ENCODE assay signal across 23 mouse cellular contexts in the genomic region with DNA sequence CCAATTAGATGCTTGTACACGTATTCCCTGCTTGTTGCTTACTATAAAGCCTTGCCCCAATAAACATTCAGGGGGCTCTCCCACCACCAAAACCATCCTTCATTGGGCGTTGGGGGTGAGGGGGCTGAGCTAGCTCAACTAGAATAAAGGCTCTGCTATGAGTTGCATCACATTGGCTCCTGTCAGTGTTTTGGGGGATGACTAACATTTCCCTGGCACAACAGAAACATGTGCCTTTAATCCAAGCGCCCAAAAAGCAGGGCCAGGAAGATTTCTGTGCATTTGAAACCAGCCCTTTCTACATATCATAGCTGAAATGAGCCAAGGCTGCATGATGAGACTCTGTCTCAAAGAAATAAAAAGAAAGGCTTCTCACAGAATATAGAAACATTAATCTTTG. TPM values are rescaled to one million over a fixed set of nuclear protein-coding genes. Genes with fewer than 3 reads are reported as not detected.
A peak's percentile ranks its signal among the peaks of the same experiment; 100 is the strongest.
DNase-seq lines count a peak whose midpoint lies in the region; ATAC-seq lines count a peak whose summit lies in the region.
"Had no signal": no experiment of that assay in that cellular context is flagged by ENCODE, and none has a peak within 500 bp of the region (broad histone marks: within the 10 kb centered on the region; RNA-seq: fewer than 3 reads in every experiment).

No protein-coding gene starts in this region.

- DNase-seq in adrenal gland, adult 2 months = peak; percentile 1
- DNase-seq in adrenal gland, postnatal 36 days = no peak
- DNase-seq in cerebellum, postnatal 10 days = peak; percentile 47 to 60
- DNase-seq in cerebellum, adult 18-20 months = no peak
- DNase-seq in frontal cortex, postnatal 25 days (ENCODE audit: low spot score in 2 of 2) = no peak
- peak; percentile 40 for DNase-seq in brain, adult 2 months (ENCODE audit: low read depth, low spot score)
- DNase-seq: adrenal gland, postnatal 10 days; gastrocnemius, postnatal 25 days; heart, adult 18-20 months; heart, postnatal 10 days; heart, postnatal 36 days; kidney, adult 11 months had no signal

- H3K9ac ChIP-seq in kidney, embryonic 14.5 days (ENCODE audit: low read depth, low read length) = no peak overlapping the region
- H3K9ac ChIP-seq: embryonic facial prominence, embryonic 12.5 days; embryonic facial prominence, embryonic 15.5 days; forebrain, embryonic 15.5 days; heart, embryonic 12.5 days; heart, embryonic 15.5 days; hindbrain, embryonic 13.5 days; intestine, embryonic 15.5 days had no signal

- H3K36me3 ChIP-seq in kidney, embryonic 14.5 days (ENCODE audit: control insufficient read depth, insufficient read depth, low read length) = no peaks in the 10 kb centered on the region
- H3K36me3 ChIP-seq: embryonic facial prominence, embryonic 12.5 days; embryonic facial prominence, embryonic 15.5 days; forebrain, embryonic 15.5 days; heart, embryonic 12.5 days; heart, embryonic 15.5 days; hindbrain, embryonic 10.5 days; hindbrain, embryonic 13.5 days; intestine, embryonic 15.5 days had no signal

- H3K27me3 ChIP-seq in kidney, embryonic 14.5 days (ENCODE audit: control insufficient read depth, insufficient read depth, low read length) = no peaks in the 10 kb centered on the region
- H3K27me3 ChIP-seq: embryonic facial prominence, embryonic 12.5 days; embryonic facial prominence, embryonic 15.5 days; forebrain, embryonic 15.5 days; heart, embryonic 12.5 days; heart, embryonic 15.5 days; hindbrain, embryonic 13.5 days; intestine, embryonic 15.5 days had no signal

- WGBS in kidney, embryonic 14.5 days = 83% methylated on average over 3 of the region's 3 CpGs

- H3K27ac ChIP-seq in kidney, embryonic 14.5 days (ENCODE audit: low read depth, low read length) = no peak overlapping the region
- H3K27ac ChIP-seq: embryonic facial prominence, embryonic 12.5 days; embryonic facial prominence, embryonic 15.5 days; forebrain, embryonic 15.5 days; heart, embryonic 15.5 days; hindbrain, embryonic 10.5 days; hindbrain, embryonic 13.5 days; intestine, embryonic 15.5 days had no signal

- no peaks in the 10 kb centered on the region for H3K4me1 ChIP-seq in kidney, embryonic 14.5 days (ENCODE audit: control insufficient read depth, insufficient read depth, low read length)
- H3K4me1 ChIP-seq: embryonic facial prominence, embryonic 12.5 days; embryonic facial prominence, embryonic 15.5 days; heart, embryonic 12.5 days; heart, embryonic 15.5 days; hindbrain, embryonic 10.5 days; intestine, embryonic 15.5 days had no signal

- no peak overlapping the region for H3K4me3 ChIP-seq in kidney, embryonic 14.5 days (ENCODE audit: low read length)
- H3K4me3 ChIP-seq: embryonic facial prominence, embryonic 12.5 days; embryonic facial prominence, embryonic 15.5 days; forebrain, embryonic 15.5 days; heart, embryonic 12.5 days; heart, embryonic 15.5 days; hindbrain, embryonic 10.5 days; hindbrain, embryonic 13.5 days; intestine, embryonic 15.5 days had no signal

- no peaks in the 10 kb centered on the region for H3K9me3 ChIP-seq in kidney, embryonic 14.5 days (ENCODE audit: control insufficient read depth, low read length)
- H3K9me3 ChIP-seq: embryonic facial prominence, embryonic 12.5 days; embryonic facial prominence, embryonic 15.5 days; forebrain, embryonic 15.5 days; heart, embryonic 12.5 days; heart, embryonic 15.5 days; hindbrain, embryonic 10.5 days; hindbrain, embryonic 13.5 days; intestine, embryonic 15.5 days had no signal

- H3K4me2 ChIP-seq in kidney, embryonic 14.5 days (replicated peaks; ENCODE audit: low read depth, low read length) = no peak overlapping the region
- H3K4me2 ChIP-seq: embryonic facial prominence, embryonic 12.5 days; embryonic facial prominence, embryonic 15.5 days; forebrain, embryonic 15.5 days; heart, embryonic 12.5 days; heart, embryonic 15.5 days; hindbrain, embryonic 13.5 days; intestine, embryonic 15.5 days had no signal

- peak; percentile 59 for ATAC-seq in frontal cortex, adult (ENCODE audit: low TSS enrichment)
- no peak for ATAC-seq in kidney, embryonic 14.5 days (ENCODE audit: low FRiP score, low TSS enrichment)
- ATAC-seq: activated CD4-positive, CD25-positive, alpha-beta regulatory T cell, adult 4 months; forebrain, embryonic 15.5 days; intestine, embryonic 15.5 days had no signal

RNA-seq across cellular contexts. Expression of gene Cadps2, which starts 34.0 kb away (rescaled TPM):
- total RNA-seq in adrenal gland, adult 2 months (2021) = 1 to 10 TPM; 2.0 to 7.6 TPM
- polyA plus RNA-seq in adrenal gland, adult 2 months (2012; rRNA removed) = 1.3 and 2.0 TPM in 2 replicates
- total RNA-seq in adrenal gland, postnatal 36 days (2021) = 1 to 10 TPM; 1.8 to 9.1 TPM
- 5.7 and 9.1 TPM in 2 replicates for polyA plus RNA-seq in kidney, embryonic 14.5 days (2014; fragmentation: Nextera tagmentation; extraction: Ambion mirVana)

Comparison
In these comparisons a context has a peak if more than half of its experiments do, and no peak if none do; other contexts are left out.
1. DNase-seq: peak in adrenal gland, adult 2 months (single experiment), cerebellum, postnatal 10 days (2 of 2) and brain, adult 2 months (single experiment); none in adrenal gland, postnatal 36 days (0 of 2), cerebellum, adult 18-20 months (0 of 2) and frontal cortex, postnatal 25 days (0 of 2).